Mouse (Mus musculus) T-helper 1 cell (primary cell): ENCODE data around the gene Antxrl.

ENCODE experiments used
- in situ Hi-C: fragments of 300-600 bp; cut with MboI, MseI; formaldehyde crosslinking; loops from one replicate; pipeline ENCODE4 v1.15.1; 2025; ENCODE audit warnings: high pct_unique_total_duplicates

Antxrl gene

GRCm38 (mm10) chr14:34052516-34052915 lies at the start of gene Antxrl:
TSS of gene Antxrl (plus strand) at chr14:34052707.
- in situ Hi-C loops: no loop called here

GRCm38 (mm10) chr14:34015063-34015462 lies 37.4 kb upstream of the Antxrl start, which contains the start of gene Gm30083:
TSS of gene Gm30083 (minus strand) at chr14:34015182.
- in situ Hi-C loops: no loop called here

- in situ Hi-C loops: no loop called here
Measured at GRCm38 (mm10) chr14:34016381-34016780, 36.1 kb upstream of the Antxrl start, which contains the start of gene Gm5460. TSS of gene Gm5460 (plus strand) at chr14:34016758.

GRCm38 (mm10) chr14:34016938-34017337 lies 35.6 kb upstream of the Antxrl start:
- in situ Hi-C loops: no loop called here

GRCm38 (mm10) chr14:34026710-34027109 lies 25.8 kb upstream of the Antxrl start:
- in situ Hi-C loops: no loop called here

- in situ Hi-C loops: no loop called here
Measured at GRCm38 (mm10) chr14:34033841-34034610, 18.5 kb upstream of the Antxrl start.

- in situ Hi-C loops: no loop called here
Measured at GRCm38 (mm10) chr14:34041241-34041640, 11.3 kb upstream of the Antxrl start.

- in situ Hi-C loops: no loop called here
Measured at GRCm38 (mm10) chr14:34043341-34043740, 9.2 kb upstream of the Antxrl start.

GRCm38 (mm10) chr14:34050101-34050779 lies 2.3 kb upstream of the Antxrl start:
- in situ Hi-C loops: no loop called here

- in situ Hi-C loops: loop anchor here (10.0 kb wide), 1 partner anchor 503 kb away; no protein-coding TSS in a partner anchor
Measured at GRCm38 (mm10) chr14:34071665-34072064, 19.2 kb downstream of the Antxrl start.

- in situ Hi-C loops: loop anchor here (5.0 to 10.0 kb wide), 2 partner anchors 322 to 499 kb away; no protein-coding TSS in a partner anchor
Measured at GRCm38 (mm10) chr14:34075346-34075745, 22.8 kb downstream of the Antxrl start.

- in situ Hi-C loops: loop anchor here (5.0 to 10.0 kb wide), 2 partner anchors 320 to 498 kb away; no protein-coding TSS in a partner anchor
Measured at GRCm38 (mm10) chr14:34077222-34077621, 24.7 kb downstream of the Antxrl start.

- in situ Hi-C loops: loop anchor here (5.0 to 10.0 kb wide), 2 partner anchors 319 to 497 kb away; no protein-coding TSS in a partner anchor
Measured at GRCm38 (mm10) chr14:34078293-34078692, 25.8 kb downstream of the Antxrl start.

- in situ Hi-C loops: no loop called here
Measured at GRCm38 (mm10) chr14:34080321-34080997, 28.0 kb downstream of the Antxrl start.

- in situ Hi-C loops: no loop called here
Measured at GRCm38 (mm10) chr14:34085731-34086130, 33.2 kb downstream of the Antxrl start, which contains the start of gene Anxa8. TSS of gene Anxa8 (plus strand) at chr14:34085981.

GRCm38 (mm10) chr14:34086806-34087205 lies 34.3 kb downstream of the Antxrl start:
- in situ Hi-C loops: no loop called here

GRCm38 (mm10) chr14:34087856-34088398 lies 35.4 kb downstream of the Antxrl start:
- in situ Hi-C loops: no loop called here

GRCm38 (mm10) chr14:34089796-34090195 lies 37.3 kb downstream of the Antxrl start:
- in situ Hi-C loops: no loop called here

GRCm38 (mm10) chr14:34091475-34091874 lies 39.0 kb downstream of the Antxrl start:
- in situ Hi-C loops: no loop called here

GRCm38 (mm10) chr14:34092856-34093255 lies 40.3 kb downstream of the Antxrl start:
- in situ Hi-C loops: no loop called here

- in situ Hi-C loops: no loop called here
Measured at GRCm38 (mm10) chr14:34096161-34096560, 43.7 kb downstream of the Antxrl start.
